Mouse (Mus musculus): Measurements from ENCODE around the gene Chtop.

DNA sequence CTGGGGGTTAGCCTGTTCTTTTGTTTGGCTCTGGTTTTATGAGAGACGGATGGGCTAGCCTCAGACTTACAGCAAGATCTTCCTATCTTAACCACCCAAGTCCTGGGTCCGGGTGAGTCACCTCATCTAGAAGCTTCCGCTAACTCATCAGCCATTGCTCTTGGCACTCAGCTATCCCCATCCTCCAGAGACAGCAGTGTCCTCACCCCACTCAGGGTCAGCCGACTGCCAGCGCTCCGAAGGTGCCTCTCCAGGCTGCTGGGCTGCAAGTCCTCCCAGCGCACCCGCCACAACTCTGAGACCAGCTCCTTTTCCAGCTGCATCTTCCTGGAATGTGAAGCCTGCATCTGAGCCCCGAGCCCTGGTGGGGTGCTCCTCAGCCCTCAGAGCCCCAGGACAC, 49.6 kb downstream of the Chtop start:
- TF ChIP-seq POLR2A (IDR thresholded peaks at IDR 0.05; ENCODE audit: extremely low read depth, insufficient read depth, low read length) (no peak), CTCF (IDR thresholded peaks at IDR 0.05; ENCODE audit: low read depth, low read length) (no peak)

All from liver, adult 2 months (tissue).